Mouse (Mus musculus) heart, postnatal 25 days (tissue): ENCODE data around the gene Unc5c. TPM values are rescaled to one million over a fixed set of nuclear protein-coding genes. Genes with fewer than 3 reads are reported as not detected.

Experiments
- DNase-seq: peaks from one replicate; pipeline ENCODE4 v3.0.0; 2022; ENCODE audit warnings: low spot score
- intact Hi-C: fragments of 180-260 bp; cut with DNase I; formaldehyde crosslinking; loops from one replicate; pipeline ENCODE4 v1.15.1; 2025
- total RNA-seq, 2 experiments: library from RNA; stranded (reverse); gene quantifications; 2 replicates each; pipeline ENCODE4 v1.2.3; 2021

Unc5c gene
- total RNA-seq, 2 experiments from 2014 or later, result 0.16 to 0.25 TPM

GRCm38 (mm10) chr3:141503331-141503730, 38.3 kb downstream of the Unc5c start:
- intact Hi-C loops, result no loop called here
- no peak for DNase-seq

DNA sequence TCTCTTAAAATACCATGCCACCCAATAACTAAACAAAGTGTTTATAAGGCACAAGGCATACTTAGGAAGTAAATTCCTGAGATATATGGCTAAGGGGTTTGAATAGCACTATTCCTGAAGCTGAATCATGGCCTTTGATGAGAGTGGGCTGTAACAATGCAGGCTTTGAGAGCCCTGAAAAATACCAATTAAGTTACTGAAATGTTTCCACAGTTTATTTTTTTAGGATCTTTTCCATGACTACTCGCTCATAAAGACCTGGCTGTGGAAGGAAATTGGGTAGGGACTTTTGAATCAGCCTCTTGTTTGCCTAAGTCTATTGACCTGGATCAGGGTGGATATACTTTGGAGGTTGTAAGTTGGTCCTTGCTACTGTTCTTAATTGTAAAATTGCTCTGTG, 44.8 kb downstream of the Unc5c start:
- no peak for DNase-seq
- intact Hi-C loops, result no loop called here

- intact Hi-C loops, result no loop called here
- DNase-seq, result no peak
These were observed 46.4 kb downstream of the Unc5c start for GRCm38 (mm10) chr3:141511253-141512038.

- intact Hi-C loops, result no loop called here
- no peak for DNase-seq
These were observed 63.7 kb downstream of the Unc5c start for GRCm38 (mm10) chr3:141528751-141529150.

DNA sequence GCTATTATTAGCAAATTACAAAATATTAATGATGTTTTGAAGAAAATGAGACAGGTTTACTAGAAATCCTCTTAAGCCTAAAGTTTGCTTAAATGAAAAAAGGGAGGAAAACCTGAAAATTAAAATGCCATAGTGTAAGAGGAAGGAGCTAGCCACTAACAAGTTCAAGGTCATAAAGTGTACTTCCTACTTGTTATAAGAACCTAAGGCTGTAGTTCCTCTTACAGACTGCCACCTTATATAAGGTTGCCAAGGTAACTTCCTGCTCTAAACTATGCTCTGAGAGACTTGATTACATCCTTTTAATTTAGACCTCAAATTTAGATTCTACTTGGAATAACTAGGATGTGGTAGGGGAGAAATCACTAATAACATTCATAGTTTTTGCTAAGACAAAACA, 64.6 kb downstream of the Unc5c start:
- intact Hi-C loops, result no loop called here
- no peak for DNase-seq

DNA sequence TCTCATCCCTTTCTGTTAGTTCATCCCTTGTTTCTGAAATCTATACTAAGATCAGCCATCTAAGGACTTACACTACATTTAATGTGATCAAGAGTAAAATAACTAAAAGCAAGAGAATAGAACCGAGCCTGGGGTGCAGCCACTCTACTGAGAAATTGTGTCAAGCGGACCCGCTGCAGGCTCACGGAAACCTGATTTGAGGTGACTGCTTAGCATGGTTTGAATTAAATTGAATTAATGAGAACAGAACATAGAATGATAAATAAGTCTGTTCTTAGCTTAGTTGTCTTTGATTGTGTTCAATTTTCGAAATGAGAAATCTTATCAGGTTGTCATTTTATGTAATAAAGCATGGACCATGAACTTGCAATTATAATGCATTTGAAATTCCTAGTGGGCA, 68.8 kb downstream of the Unc5c start:
- no peak for DNase-seq
- intact Hi-C loops, result no loop called here

DNA sequence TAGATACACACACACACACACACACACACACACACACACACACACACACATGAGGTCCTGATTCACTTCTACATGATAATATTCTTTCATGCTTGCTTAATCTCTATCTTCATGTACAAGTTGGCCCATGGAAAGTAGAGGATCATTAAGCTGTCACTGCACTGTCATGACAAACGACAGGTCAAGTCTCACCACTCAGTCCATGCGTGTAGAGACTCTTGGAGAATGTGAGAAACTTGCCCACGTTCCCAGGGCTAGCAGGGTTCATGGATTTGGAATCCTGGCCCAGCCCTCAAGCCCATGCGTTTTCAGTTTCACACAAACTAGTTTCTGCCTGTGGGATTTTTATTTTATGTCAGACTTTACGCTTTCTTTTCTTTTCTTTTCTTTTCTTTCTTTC, 71.8 kb downstream of the Unc5c start:
- intact Hi-C loops, result no loop called here
- DNase-seq, result no peak

DNA sequence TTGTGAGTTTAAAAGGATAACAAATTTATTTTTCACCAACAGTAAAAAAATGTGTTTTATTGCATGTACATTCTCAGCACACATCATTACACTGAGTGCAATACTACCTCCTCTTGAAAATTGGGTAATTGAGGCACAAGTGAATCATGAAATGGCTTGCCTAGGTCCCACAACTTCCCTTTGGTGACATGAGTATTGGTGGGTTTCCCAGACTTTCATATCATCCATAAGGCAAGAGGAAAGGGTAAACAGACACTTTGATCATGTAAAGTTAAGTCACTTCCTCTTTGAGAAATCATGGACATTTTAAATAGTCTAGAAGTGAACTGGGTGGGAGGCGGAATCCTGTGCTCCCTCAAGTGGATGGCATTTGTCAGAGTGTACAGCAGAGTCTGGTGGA, 73.1 kb downstream of the Unc5c start:
- no peak for DNase-seq
- intact Hi-C loops, result no loop called here

- intact Hi-C loops, result no loop called here
- DNase-seq, result no peak
These were observed 75.7 kb downstream of the Unc5c start for GRCm38 (mm10) chr3:141540749-141541148.

- intact Hi-C loops, result no loop called here
- DNase-seq, result no peak
These were observed 82.4 kb downstream of the Unc5c start for GRCm38 (mm10) chr3:141547341-141547814.

DNA sequence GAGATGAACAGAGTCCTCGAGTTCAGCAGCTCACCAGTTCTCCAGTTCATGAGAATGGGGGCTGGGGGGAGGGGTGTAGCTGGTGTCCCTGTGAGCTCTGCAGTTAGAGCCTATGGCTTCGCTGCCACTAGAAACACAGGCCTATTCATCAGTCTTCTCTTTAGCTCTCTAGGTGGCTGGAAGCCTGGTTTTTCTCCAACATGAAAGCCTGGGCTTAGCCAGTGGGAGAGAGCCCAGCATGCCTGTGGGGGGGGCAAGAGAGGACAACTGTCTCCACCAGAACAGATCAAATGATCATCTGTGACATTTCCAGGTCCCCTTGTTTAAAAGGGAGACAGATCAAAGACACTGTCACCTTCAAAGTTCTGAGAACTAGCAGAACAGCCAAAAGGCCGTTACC, 84.6 kb downstream of the Unc5c start:
- DNase-seq, result no peak
- intact Hi-C loops, result no loop called here

DNA sequence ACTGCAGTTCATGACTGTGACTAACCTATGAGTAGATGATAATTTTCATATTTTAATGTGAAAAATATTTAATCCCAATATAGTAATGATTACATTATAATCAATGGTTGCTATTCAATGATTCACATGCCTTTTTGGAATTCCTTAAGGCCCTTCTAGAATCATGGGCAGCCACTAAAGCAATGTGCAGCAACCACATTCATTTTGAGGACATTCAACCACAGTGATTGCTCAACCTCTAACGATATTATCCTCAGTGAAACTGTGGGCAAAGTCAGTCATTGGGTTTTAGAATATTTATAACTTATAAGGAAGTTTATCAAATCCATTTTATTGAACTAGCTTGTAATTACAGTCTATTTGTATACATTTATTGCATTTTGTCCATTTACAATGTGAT, 87.9 kb downstream of the Unc5c start:
- intact Hi-C loops, result no loop called here
- DNase-seq, result no peak

DNA sequence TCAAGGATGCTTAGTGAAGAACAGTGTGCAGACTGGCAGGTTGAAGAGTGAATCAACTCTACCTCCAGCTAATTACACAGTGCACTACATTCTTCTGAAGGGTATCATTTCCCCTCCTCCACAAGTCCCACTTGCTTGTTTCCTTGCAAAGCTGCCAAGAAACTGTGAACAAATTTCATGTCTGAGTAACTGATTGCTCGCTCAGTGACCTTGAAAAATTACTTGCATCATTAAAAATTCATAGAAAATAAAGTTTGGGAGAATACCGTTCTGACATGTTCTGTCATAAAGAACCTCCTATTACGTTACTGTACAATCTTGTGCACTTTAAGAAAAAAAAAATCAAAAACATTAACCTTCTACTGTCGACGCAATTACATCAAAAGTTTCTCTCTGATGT, 92.1 kb downstream of the Unc5c start:
- DNase-seq, result no peak
- intact Hi-C loops, result no loop called here

DNA sequence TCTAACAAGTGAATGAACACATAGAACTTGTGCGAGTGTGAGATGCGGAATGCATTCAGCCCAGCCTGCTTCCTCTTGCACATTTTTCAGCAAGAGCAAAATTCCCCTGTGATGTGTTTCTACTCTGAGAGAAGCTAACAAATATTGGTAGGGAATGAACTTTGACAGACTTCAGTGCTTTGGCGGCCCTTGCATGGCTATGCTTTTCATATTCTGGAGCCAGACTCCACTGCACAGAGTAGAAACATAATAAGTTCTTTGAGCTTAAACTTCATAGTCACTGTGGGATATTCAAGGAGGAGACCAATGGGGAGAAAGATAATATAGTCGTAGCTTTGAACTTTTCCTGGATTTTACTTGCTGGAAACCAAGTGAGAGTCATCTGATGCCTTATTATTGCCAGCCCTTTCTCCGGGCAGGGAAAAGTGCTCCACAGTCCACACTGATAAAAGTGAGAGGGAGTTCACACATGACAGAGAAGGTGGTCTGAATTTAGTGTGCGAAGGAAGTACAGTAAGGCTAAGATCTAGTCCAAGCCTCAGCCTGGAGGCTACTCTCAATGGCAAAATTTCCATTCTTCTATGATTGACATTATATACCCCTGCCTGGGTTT, 110.2 kb downstream of the Unc5c start:
- intact Hi-C loops, result no loop called here
- no peak for DNase-seq

GRCm38 (mm10) chr3:141577382-141577781, 112.4 kb downstream of the Unc5c start:
- DNase-seq, result no peak

GRCm38 (mm10) chr3:141581190-141581891, 116.3 kb downstream of the Unc5c start:
- intact Hi-C loops, result no loop called here

More at GRCm38 (mm10) chr3:141577382-141577781, 112.4 kb downstream of the Unc5c start:
- intact Hi-C loops, result no loop called here

GRCm38 (mm10) chr3:141581892-141582214, 116.8 kb downstream of the Unc5c start:
- no peak for DNase-seq
- intact Hi-C loops, result no loop called here

More at GRCm38 (mm10) chr3:141581190-141581891, 116.3 kb downstream of the Unc5c start:
- DNase-seq, result no peak

DNA sequence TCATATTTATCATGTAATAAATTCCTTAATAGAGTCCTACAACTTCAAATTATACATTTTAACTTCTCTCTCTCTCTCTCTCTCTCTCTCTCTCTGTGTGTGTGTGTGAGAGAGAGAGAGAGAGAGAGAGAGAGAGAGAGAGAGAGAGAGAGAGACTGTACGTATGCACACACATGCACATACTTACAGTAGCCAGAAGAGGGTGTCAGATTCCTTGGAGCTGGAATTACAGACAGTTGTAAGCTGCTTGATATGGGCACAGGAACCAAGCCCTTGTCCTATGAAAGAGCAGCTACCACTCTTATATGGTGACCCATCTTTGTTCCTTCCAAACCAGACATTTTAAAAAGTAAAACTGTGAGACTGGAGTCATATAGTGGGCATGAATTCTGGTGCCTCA, 118.2 kb downstream of the Unc5c start:
- intact Hi-C loops, result no loop called here
- no peak for DNase-seq

- intact Hi-C loops, result no loop called here
- DNase-seq, result no peak
These were observed 124.5 kb downstream of the Unc5c start for GRCm38 (mm10) chr3:141589392-141590012.

GRCm38 (mm10) chr3:141593249-141593648, 128.2 kb downstream of the Unc5c start:
- intact Hi-C loops, result no loop called here
- no peak for DNase-seq

- no peak for DNase-seq
- intact Hi-C loops, result no loop called here
These were observed 129.1 kb downstream of the Unc5c start for GRCm38 (mm10) chr3:141594120-141594519.
